Mouse (Mus musculus): ENCODE measurements around the gene Lrrc45.

The Lrrc45 gene

GRCm38 (mm10) chr11:120704486-120705325 lies 9.0 kb upstream of the Lrrc45 start:
- DNase-seq (ENCODE audit: low spot score), result no peak

- no peak for DNase-seq (ENCODE audit: low spot score)
Measured at GRCm38 (mm10) chr11:120706120-120706519, 7.6 kb upstream of the Lrrc45 start.

GRCm38 (mm10) chr11:120707225-120707624 lies 6.5 kb upstream of the Lrrc45 start:
- DNase-seq (ENCODE audit: low spot score), result no peak

- no peak for DNase-seq (ENCODE audit: low spot score)
Measured at GRCm38 (mm10) chr11:120707969-120708368, 5.8 kb upstream of the Lrrc45 start.

GRCm38 (mm10) chr11:120709551-120709950 lies 4.2 kb upstream of the Lrrc45 start:
- DNase-seq (ENCODE audit: low spot score), result no peak

GRCm38 (mm10) chr11:120710672-120711071 lies 3.1 kb upstream of the Lrrc45 start:
- no peak for DNase-seq (ENCODE audit: low spot score)

- no peak for DNase-seq (ENCODE audit: low spot score)
Measured at GRCm38 (mm10) chr11:120711980-120712604, 1.6 kb upstream of the Lrrc45 start.

- DNase-seq (ENCODE audit: low spot score), result no peak
Measured at GRCm38 (mm10) chr11:120712771-120713568, 755 bp upstream of the Lrrc45 start.

- no peak for DNase-seq (ENCODE audit: low spot score)
Measured at GRCm38 (mm10) chr11:120714546-120714945, 821 bp downstream of the Lrrc45 start.

- DNase-seq (ENCODE audit: low spot score), result no peak
Measured at GRCm38 (mm10) chr11:120715131-120715530, 1.4 kb downstream of the Lrrc45 start.

- no peak for DNase-seq (ENCODE audit: low spot score)
Measured at GRCm38 (mm10) chr11:120719242-120719641, 5.5 kb downstream of the Lrrc45 start.

GRCm38 (mm10) chr11:120719841-120720376 lies 6.2 kb downstream of the Lrrc45 start:
- no peak for DNase-seq (ENCODE audit: low spot score)

GRCm38 (mm10) chr11:120720450-120720849 lies 6.7 kb downstream of the Lrrc45 start:
- peak; percentile 72 for DNase-seq (ENCODE audit: low spot score)

- no peak for DNase-seq (ENCODE audit: low spot score)
Measured at GRCm38 (mm10) chr11:120721124-120722066, 7.7 kb downstream of the Lrrc45 start, which contains the start of gene Rac3. TSS of gene Rac3 (plus strand) at chr11:120721470.

- DNase-seq (ENCODE audit: low spot score), result no peak
Measured at GRCm38 (mm10) chr11:120722067-120722630, 8.4 kb downstream of the Lrrc45 start.

- DNase-seq (ENCODE audit: low spot score), result no peak
Measured at GRCm38 (mm10) chr11:120722761-120723382, 9.1 kb downstream of the Lrrc45 start.

GRCm38 (mm10) chr11:120723509-120723908 lies 9.8 kb downstream of the Lrrc45 start:
- DNase-seq (ENCODE audit: low spot score), result no peak

- DNase-seq (ENCODE audit: low spot score), result no peak
Measured at GRCm38 (mm10) chr11:120726243-120727168, 12.8 kb downstream of the Lrrc45 start.

GRCm38 (mm10) chr11:120727169-120727527 lies 13.4 kb downstream of the Lrrc45 start, which contains the start of gene Dcxr:
TSS of gene Dcxr (minus strand) at chr11:120727281.
- peak; percentile 89 for DNase-seq (ENCODE audit: low spot score)

All from ovary, adult 18-20 months (tissue).